ENCODE assay signal across 10 mouse cellular contexts in the genomic region with DNA sequence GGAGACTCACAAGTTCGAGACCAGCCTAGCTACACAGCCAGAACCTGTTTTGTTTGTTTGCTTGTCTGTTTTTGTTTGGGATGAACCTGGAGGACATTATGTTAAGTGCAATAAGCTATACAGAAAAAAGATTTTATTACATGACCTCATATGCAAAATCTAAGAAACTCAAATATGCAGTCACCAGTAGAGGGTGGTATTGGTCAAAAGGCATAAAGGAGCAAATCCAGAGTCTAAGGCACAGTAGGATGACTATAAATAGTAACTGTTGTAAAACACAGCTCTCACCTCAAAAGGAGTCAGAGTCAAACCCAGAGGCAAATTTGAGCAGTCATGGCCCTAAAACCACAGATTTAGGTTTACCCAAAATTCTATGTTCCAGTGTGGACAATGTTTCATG. TPM values are rescaled to one million over a fixed set of nuclear protein-coding genes. Genes with fewer than 3 reads are reported as not detected.
DNase-seq lines count a peak whose midpoint lies in the region; ATAC-seq and TF ChIP-seq lines count a peak whose summit lies in the region.
"Had no signal": no experiment of that assay in that cellular context is flagged by ENCODE, and none has a peak within 500 bp of the region (broad histone marks: within the 10 kb centered on the region; RNA-seq: fewer than 3 reads in every experiment).

No protein-coding gene starts in this region.

- H3K27ac ChIP-seq in heart, adult 2 months, result no peak overlapping the region
- no peak overlapping the region for H3K27ac ChIP-seq in heart, embryonic 11.5 days (ENCODE audit: low read depth, low read length)
- H3K27ac ChIP-seq: limb, embryonic 13.5 days had no signal

- no peaks in the 10 kb centered on the region for H3K4me1 ChIP-seq in heart, adult 2 months (ENCODE audit: control insufficient read depth, insufficient read depth, low read length)
- peaks cover 6% of the 10 kb centered on the region for H3K4me1 ChIP-seq in heart, embryonic 11.5 days (ENCODE audit: control insufficient read depth, insufficient read depth, low read length)

- H3K27me3 ChIP-seq in heart, adult 2 months (ENCODE audit: control insufficient read depth, insufficient read depth, low read length), result no peaks in the 10 kb centered on the region
- no peaks in the 10 kb centered on the region for H3K27me3 ChIP-seq in heart, embryonic 11.5 days (ENCODE audit: control insufficient read depth, insufficient read depth, low read length)
- H3K27me3 ChIP-seq in splenic B cell, adult 2 months (ENCODE audit: control insufficient read depth, insufficient read depth, low read length, poor library complexity, severe bottlenecking), result no peaks in the 10 kb centered on the region
- H3K27me3 ChIP-seq: limb, embryonic 13.5 days had no signal

- ATAC-seq in heart, embryonic 11.5 days (replicated peaks; ENCODE audit: insufficient number of reproducible peaks, low FRiP score, low TSS enrichment), result no peak
- no peak for ATAC-seq in frontal cortex, adult (ENCODE audit: low TSS enrichment)

- H3K36me3 ChIP-seq in heart, adult 2 months (ENCODE audit: control insufficient read depth, insufficient read depth, low read length), result no peaks in the 10 kb centered on the region
- no peaks in the 10 kb centered on the region for H3K36me3 ChIP-seq in heart, embryonic 11.5 days (ENCODE audit: control insufficient read depth, insufficient read depth, low read length)
- no peaks in the 10 kb centered on the region for H3K36me3 ChIP-seq in splenic B cell, adult 2 months (ENCODE audit: control insufficient read depth, insufficient read depth, low read length, poor library complexity, severe bottlenecking)
- H3K36me3 ChIP-seq: limb, embryonic 13.5 days had no signal

- no peak for TF ChIP-seq EP300 in heart, adult 2 months (IDR thresholded peaks at IDR 0.05; ENCODE audit: insufficient read depth, low read depth, low read length)

- H3K4me2 ChIP-seq in heart, embryonic 11.5 days, result no peak overlapping the region
- H3K4me2 ChIP-seq: limb, embryonic 13.5 days had no signal

- intact Hi-C loops in heart, adult 2 months (cut with DNase I), result no loop called here

- H3K9me3 ChIP-seq in heart, embryonic 11.5 days (replicated peaks; ENCODE audit: control insufficient read depth, low read length), result no peaks in the 10 kb centered on the region
- H3K9me3 ChIP-seq: limb, embryonic 13.5 days had no signal

- DNase-seq in heart, adult 2 months, result no peak
- DNase-seq in thymus, postnatal 0 days (ENCODE audit: low spot score), result peak; percentile 58
- DNase-seq in thymus, adult 18-20 months, result no peak
- DNase-seq in c-Kit-positive CD71-positive TER-119-positive erythroid progenitor cells, embryonic 14.5 days (ENCODE audit: low spot score), result peak; percentile 46
- DNase-seq in splenic B cell, adult 2 months (ENCODE audit: low read depth, low spot score), result peak; percentile 67
- no peak for DNase-seq in adrenal gland, postnatal 4 days (ENCODE audit: low spot score in 2 of 2)

- H3K4me3 ChIP-seq in heart, adult 2 months, result no peak overlapping the region
- no peak overlapping the region for H3K4me3 ChIP-seq in heart, embryonic 11.5 days (ENCODE audit: low read depth, low read length)
- H3K4me3 ChIP-seq: limb, embryonic 13.5 days had no signal

- 93% methylated on average over 1 of the region's 1 CpGs for WGBS in heart, adult 2 months
- WGBS in heart, embryonic 11.5 days (ENCODE audit: insufficient replicate concordance), result 85% methylated on average over 1 of the region's 1 CpGs

- H3K79me2 ChIP-seq in heart, adult 2 months (replicated peaks; ENCODE audit: control insufficient read depth, insufficient read depth, low read length), result no peaks in the 10 kb centered on the region

- TF ChIP-seq CTCF in heart, adult 2 months (IDR thresholded peaks at IDR 0.05), result peak; percentile 68

- TF ChIP-seq POLR2A in heart, adult 2 months (IDR thresholded peaks at IDR 0.05; ENCODE audit: insufficient read depth, low read depth, low read length), result no peak

- no peak overlapping the region for H3K9ac ChIP-seq in heart, adult 2 months (ENCODE audit: low read depth, low read length)
- no peak overlapping the region for H3K9ac ChIP-seq in heart, embryonic 11.5 days (ENCODE audit: low read depth, low read length)
- H3K9ac ChIP-seq: limb, embryonic 13.5 days had no signal

RNA-seq across cellular contexts. Expression of gene Zar1l, which starts 1.6 kb away (rescaled TPM):
- total RNA-seq in heart, adult 2 months (2021), result not detected
- not detected in 2 replicates for polyA plus RNA-seq in heart, adult 2 months (2012; rRNA removed)
- polyA plus RNA-seq in heart, embryonic 11.5 days (2014; fragmentation: Nextera tagmentation; extraction: Ambion mirVana), result not detected in 2 replicates
- polyA plus RNA-seq in thymus, postnatal 0 days (2015; fragmentation: Nextera tagmentation; extraction: Ambion mirVana), result not detected in 2 replicates
- total RNA-seq in adrenal gland, postnatal 4 days (2021), result not detected
- total RNA-seq: heart, adult 8-10 months had no signal
- polyA plus RNA-seq: limb, embryonic 13.5 days had no signal

RNA-seq across cellular contexts. Expression of gene Brca2, which starts 2.9 kb away (rescaled TPM):
- total RNA-seq in heart, adult 2 months (2021), result 1 to 10 TPM; 1.6 to 2.0 TPM
- polyA plus RNA-seq in heart, adult 2 months (2012; rRNA removed), result 1.1 and 2.4 TPM in 2 replicates
- polyA plus RNA-seq in heart, embryonic 11.5 days (2014; fragmentation: Nextera tagmentation; extraction: Ambion mirVana), result 20.9 and 21.6 TPM in 2 replicates
- polyA plus RNA-seq in thymus, postnatal 0 days (2015; fragmentation: Nextera tagmentation; extraction: Ambion mirVana), result 16.5 and 23.0 TPM in 2 replicates
- 10 to 100 TPM; 25.3 to 27.3 TPM for total RNA-seq in adrenal gland, postnatal 4 days (2021)

Comparison
In these comparisons a context has a peak if more than half of its experiments do, and no peak if none do; other contexts are left out.
1. DNase-seq: peak in thymus, postnatal 0 days (single experiment), c-Kit-positive CD71-positive TER-119-positive erythroid progenitor cells, embryonic 14.5 days (single experiment) and splenic B cell, adult 2 months (single experiment); none in heart, adult 2 months (0 of 2), thymus, adult 18-20 months (0 of 2) and adrenal gland, postnatal 4 days (0 of 2).